Mouse (Mus musculus): Measurements from ENCODE around the gene Ptbp3. TPM values are rescaled to one million over a fixed set of nuclear protein-coding genes. Genes with fewer than 3 reads are reported as not detected.
A peak's percentile ranks its signal among the peaks of the same experiment; 100 is the strongest.
"Not testable (repeated sequence)": the region's sequence is repeated elsewhere in the genome, so short reads cannot be mapped to it uniquely, and the experiment has no call there.

The Ptbp3 gene
- total RNA-seq (2021): 10 to 100 TPM; 29.6 to 37.0 TPM

GRCm38 (mm10) chr4:59549175-59549976, at the start of gene Ptbp3:
TSS of gene Ptbp3 (minus strand) at chr4:59549364.
- intact Hi-C loops (cut with DNase I): loop anchor here (5.0 kb wide), 1 partner anchor 362 kb away; the partner anchor contains the start of gene Ugcg
- DNase-seq (ENCODE audit: low spot score): peak; percentile 85

GRCm38 (mm10) chr4:59596556-59596955, 47.4 kb upstream of the Ptbp3 start:
- DNase-seq (ENCODE audit: low spot score): no peak
- intact Hi-C loops (cut with DNase I): no loop called here

GRCm38 (mm10) chr4:59594614-59595013, 45.5 kb upstream of the Ptbp3 start:
- DNase-seq (ENCODE audit: low spot score): no peak
- intact Hi-C loops (cut with DNase I): no loop called here

GRCm38 (mm10) chr4:59587872-59588226, 38.7 kb upstream of the Ptbp3 start:
- intact Hi-C loops (cut with DNase I): no loop called here
- no peak for DNase-seq (ENCODE audit: low spot score)

- DNase-seq (ENCODE audit: low spot score): no peak
- intact Hi-C loops (cut with DNase I): no loop called here
Observed at GRCm38 (mm10) chr4:59587215-59587871, 38.2 kb upstream of the Ptbp3 start.

GRCm38 (mm10) chr4:59585097-59585496, 35.9 kb upstream of the Ptbp3 start:
- DNase-seq (ENCODE audit: low spot score): no peak
- intact Hi-C loops (cut with DNase I): no loop called here

GRCm38 (mm10) chr4:59582186-59582585, 33.0 kb upstream of the Ptbp3 start:
- no peak for DNase-seq (ENCODE audit: low spot score)
- intact Hi-C loops (cut with DNase I): no loop called here

GRCm38 (mm10) chr4:59581314-59582185, 32.4 kb upstream of the Ptbp3 start, which contains the start of gene Hsdl2:
TSS of gene Hsdl2 (plus strand) at chr4:59581563.
- DNase-seq (ENCODE audit: low spot score): peak; percentile 94
- intact Hi-C loops (cut with DNase I): no loop called here

- no peak for DNase-seq (ENCODE audit: low spot score)
- intact Hi-C loops (cut with DNase I): no loop called here
Observed at GRCm38 (mm10) chr4:59580495-59581281, 31.5 kb upstream of the Ptbp3 start.

- intact Hi-C loops (cut with DNase I): no loop called here
- no peak for DNase-seq (ENCODE audit: low spot score)
Observed at GRCm38 (mm10) chr4:59575184-59575958, 26.2 kb upstream of the Ptbp3 start.

GRCm38 (mm10) chr4:59572521-59573118, 23.5 kb upstream of the Ptbp3 start:
- intact Hi-C loops (cut with DNase I): no loop called here
- no peak for DNase-seq (ENCODE audit: low spot score)

- DNase-seq (ENCODE audit: low spot score); intact Hi-C loops (cut with DNase I): not testable (repeated sequence)
Observed at GRCm38 (mm10) chr4:59570519-59570918, 21.4 kb upstream of the Ptbp3 start.

- intact Hi-C loops (cut with DNase I): loop anchor here (1.0 to 5.0 kb wide), 3 partner anchors 187 to 472 kb away; no protein-coding TSS in a partner anchor
- DNase-seq (ENCODE audit: low spot score): peak; percentile 17
Observed at GRCm38 (mm10) chr4:59569538-59569937, 20.4 kb upstream of the Ptbp3 start.

- intact Hi-C loops (cut with DNase I): loop anchor here (5.0 kb wide), 2 partner anchors 185 to 470 kb away; no protein-coding TSS in a partner anchor
- no peak for DNase-seq (ENCODE audit: low spot score)
Observed at GRCm38 (mm10) chr4:59567576-59568260, 18.6 kb upstream of the Ptbp3 start.

- no peak for DNase-seq (ENCODE audit: low spot score)
- intact Hi-C loops (cut with DNase I): loop anchor here (5.0 kb wide), 2 partner anchors 183 to 468 kb away; no protein-coding TSS in a partner anchor
Observed at GRCm38 (mm10) chr4:59565571-59566188, 16.5 kb upstream of the Ptbp3 start.

- no peak for DNase-seq (ENCODE audit: low spot score)
- intact Hi-C loops (cut with DNase I): no loop called here
Observed at GRCm38 (mm10) chr4:59564128-59564527, 15.0 kb upstream of the Ptbp3 start.

GRCm38 (mm10) chr4:59560141-59560540, 11.0 kb upstream of the Ptbp3 start:
- intact Hi-C loops (cut with DNase I): no loop called here
- no peak for DNase-seq (ENCODE audit: low spot score)
